ENCODE assay signal across 8 mouse cellular contexts in genomic region chr10:120553097-120553453, GRCm38 (mm10).
DNase-seq lines count a peak whose midpoint lies in the region; ATAC-seq and TF ChIP-seq lines count a peak whose summit lies in the region.

No protein-coding gene starts in this region.

- TF ChIP-seq EP300 in heart, postnatal 0 days (IDR thresholded peaks at IDR 0.05; ENCODE audit: low read depth), result no peak

- peak; percentile 65; the same call in 1 of the 2 replicates for ATAC-seq in heart, embryonic 11.5 days (replicated peaks; ENCODE audit: insufficient number of reproducible peaks, low FRiP score, low TSS enrichment)
- ATAC-seq in heart, postnatal 0 days (ENCODE audit: insufficient read depth, low read depth), result peak; percentile 33; the same call in 1 of the 2 replicates
- peak; percentile 80 for ATAC-seq in neural tube, embryonic 12.5 days (ENCODE audit: low FRiP score, low read depth)

- no peaks in the 10 kb centered on the region for H3K9me3 ChIP-seq in heart, embryonic 11.5 days (replicated peaks; ENCODE audit: control insufficient read depth, low read length)
- no peaks in the 10 kb centered on the region for H3K9me3 ChIP-seq in heart, postnatal 0 days (replicated peaks; ENCODE audit: control insufficient read depth, low read length)
- no peaks in the 10 kb centered on the region for H3K9me3 ChIP-seq in neural tube, embryonic 12.5 days

- TF ChIP-seq POLR2A in bone marrow macrophage, adult 2 months (IDR thresholded peaks at IDR 0.05; ENCODE audit: borderline replicate concordance, low read depth, low read length), result no peak
- no peak for TF ChIP-seq POLR2A in liver, adult 2 months (IDR thresholded peaks at IDR 0.05; ENCODE audit: extremely low read depth, insufficient read depth, low read length)

- no peak for TF ChIP-seq CTCF in bone marrow macrophage, adult 2 months (IDR thresholded peaks at IDR 0.05; ENCODE audit: low read depth, low read length)
- TF ChIP-seq CTCF in heart, postnatal 0 days (IDR thresholded peaks at IDR 0.05; ENCODE audit: low read depth), result no peak
- no peak for TF ChIP-seq CTCF in liver, adult 2 months (IDR thresholded peaks at IDR 0.05; ENCODE audit: low read depth, low read length)

- H3K27ac ChIP-seq in heart, embryonic 11.5 days (ENCODE audit: low read depth, low read length), result peak overlapping the region; percentile 80
- no peak overlapping the region for H3K27ac ChIP-seq in bone marrow macrophage, adult 2 months (ENCODE audit: insufficient read depth, low read depth, low read length)
- H3K27ac ChIP-seq in heart, postnatal 0 days (ENCODE audit: low read depth), result no peak overlapping the region
- no peak overlapping the region for H3K27ac ChIP-seq in liver, adult 2 months (replicated peaks; ENCODE audit: insufficient read depth, low read depth, low read length)
- H3K27ac ChIP-seq in neural tube, embryonic 12.5 days, result no peak overlapping the region

- H3K4me2 ChIP-seq in heart, embryonic 11.5 days, result peak overlapping the region; percentile 99
- H3K4me2 ChIP-seq in heart, postnatal 0 days (ENCODE audit: low read depth, low read length), result peak overlapping the region; percentile 86
- H3K4me2 ChIP-seq in neural tube, embryonic 12.5 days (replicated peaks), result peak overlapping the region; percentile 86

- WGBS in heart, embryonic 11.5 days (ENCODE audit: insufficient replicate concordance), result 1% methylated on average over 16 of the region's 16 CpGs
- WGBS in heart, postnatal 0 days, result 3% methylated on average over 16 of the region's 16 CpGs
- 4% methylated on average over 16 of the region's 16 CpGs for WGBS in liver, adult 2 months
- under 1% methylated on average over 16 of the region's 16 CpGs for WGBS in neural tube, embryonic 12.5 days

- peak overlapping the region; percentile 60 for H3K4me3 ChIP-seq in heart, embryonic 11.5 days (ENCODE audit: low read depth, low read length)
- peak overlapping the region; percentile 69 for H3K4me3 ChIP-seq in bone marrow macrophage, adult 2 months (ENCODE audit: insufficient read depth, low read length)
- peak overlapping the region; percentile 45 for H3K4me3 ChIP-seq in heart, postnatal 0 days (ENCODE audit: low read depth, low read length)
- H3K4me3 ChIP-seq in liver, adult 2 months (ENCODE audit: insufficient read depth, low read depth, low read length), result peak overlapping the region; percentile 21; the same call in 1 of the 2 replicates
- H3K4me3 ChIP-seq in neural tube, embryonic 12.5 days, result peak overlapping the region; percentile 39

- peaks cover 10% of the 10 kb centered on the region for H3K4me1 ChIP-seq in heart, embryonic 11.5 days (ENCODE audit: control insufficient read depth, insufficient read depth, low read length)
- H3K4me1 ChIP-seq in bone marrow macrophage, adult 2 months (ENCODE audit: control insufficient read depth, insufficient read depth, low read length), result peaks cover 5% of the 10 kb centered on the region
- H3K4me1 ChIP-seq in heart, postnatal 0 days (ENCODE audit: control insufficient read depth, insufficient read depth), result peaks cover 17% of the 10 kb centered on the region
- peaks cover 3% of the 10 kb centered on the region; the same call in 1 of the 2 replicates for H3K4me1 ChIP-seq in liver, adult 2 months (ENCODE audit: control insufficient read depth, insufficient read depth, low read length)
- H3K4me1 ChIP-seq in neural tube, embryonic 12.5 days, result peaks cover 15% of the 10 kb centered on the region; the same call in 1 of the 2 replicates

- no peak for DNase-seq in heart, adult 8-10 months (ENCODE audit: low spot score)
- DNase-seq in heart, postnatal 0 days (ENCODE audit: low spot score), result no peak
- no peak for DNase-seq in liver, adult 2 months (ENCODE audit: extremely low read depth, low read depth, low spot score)
- DNase-seq in c-Kit-positive CD71-positive TER-119-positive erythroid progenitor cells, embryonic 14.5 days (ENCODE audit: low spot score), result no peak
- DNase-seq in urinary bladder, adult 2 months (ENCODE audit: low spot score), result no peak

- H3K79me2 ChIP-seq in liver, adult 2 months (ENCODE audit: control insufficient read depth, insufficient read depth, low read length), result no peaks in the 10 kb centered on the region

- no peaks in the 10 kb centered on the region for H3K27me3 ChIP-seq in heart, embryonic 11.5 days (ENCODE audit: control insufficient read depth, insufficient read depth, low read length)
- H3K27me3 ChIP-seq in heart, postnatal 0 days (ENCODE audit: control insufficient read depth, insufficient read depth, low read length), result peaks cover 14% of the 10 kb centered on the region
- H3K27me3 ChIP-seq in liver, adult 2 months (ENCODE audit: control insufficient read depth, insufficient read depth, low read length), result peaks cover 18% of the 10 kb centered on the region
- no peaks in the 10 kb centered on the region for H3K27me3 ChIP-seq in neural tube, embryonic 12.5 days (replicated peaks)

- H3K36me3 ChIP-seq in heart, embryonic 11.5 days (ENCODE audit: control insufficient read depth, insufficient read depth, low read length), result no peaks in the 10 kb centered on the region
- H3K36me3 ChIP-seq in heart, postnatal 0 days (replicated peaks; ENCODE audit: control insufficient read depth, insufficient read depth, low read length), result no peaks in the 10 kb centered on the region
- no peaks in the 10 kb centered on the region for H3K36me3 ChIP-seq in liver, adult 2 months (ENCODE audit: control insufficient read depth, insufficient read depth, low read length)
- H3K36me3 ChIP-seq in neural tube, embryonic 12.5 days, result no peaks in the 10 kb centered on the region

- H3K9ac ChIP-seq in heart, embryonic 11.5 days (ENCODE audit: low read depth, low read length), result peak overlapping the region; percentile 82
- no peak overlapping the region for H3K9ac ChIP-seq in heart, postnatal 0 days (replicated peaks; ENCODE audit: low read depth, low read length)
- no peak overlapping the region for H3K9ac ChIP-seq in liver, adult 2 months (ENCODE audit: low read depth, low read length)
- peak overlapping the region; percentile 46 for H3K9ac ChIP-seq in neural tube, embryonic 12.5 days

Comparison
In these comparisons a context has a peak if more than half of its experiments do, and no peak if none do; other contexts are left out.
1. H3K9ac ChIP-seq: peak in heart, embryonic 11.5 days (single experiment) and neural tube, embryonic 12.5 days (single experiment); none in heart, postnatal 0 days (single experiment) and liver, adult 2 months (single experiment).
2. Peak in every context shown above with its lines, with median percentiles within 50 percentile points of each other: ATAC-seq, H3K4me2 ChIP-seq and H3K4me3 ChIP-seq.